ENCODE assay signal across 8 mouse cellular contexts in genomic region chr4:107066252-107067124, GRCm38 (mm10). TPM values are rescaled to one million over a fixed set of nuclear protein-coding genes. Genes with fewer than 3 reads are reported as not detected.
A peak's percentile ranks its signal among the peaks of the same experiment; 100 is the strongest.
DNase-seq lines count a peak whose midpoint lies in the region; ATAC-seq lines count a peak whose summit lies in the region.

Mrpl37 (minus strand) TSS chr4:107066868.
Cyb5rl (plus strand) TSS chr4:107066988.

- no peaks in the 10 kb centered on the region for H3K9me3 ChIP-seq in heart, embryonic 14.5 days (ENCODE audit: control insufficient read depth, low read length)
- no peaks in the 10 kb centered on the region for H3K9me3 ChIP-seq in liver, embryonic 13.5 days (replicated peaks)
- H3K9me3 ChIP-seq in stomach, embryonic 16.5 days (replicated peaks; ENCODE audit: control insufficient read depth, low read length) = no peaks in the 10 kb centered on the region

- peak within 1 kb of the TSS; percentile 93 for H3K4me2 ChIP-seq in heart, embryonic 14.5 days (ENCODE audit: low read length)
- H3K4me2 ChIP-seq in liver, embryonic 13.5 days = peak within 1 kb of the TSS; percentile 99
- H3K4me2 ChIP-seq in stomach, embryonic 16.5 days (ENCODE audit: low read depth, low read length) = peak within 1 kb of the TSS; percentile 97

- H3K36me3 ChIP-seq in heart, embryonic 14.5 days (ENCODE audit: control insufficient read depth, insufficient read depth, low read length) = peaks cover 30% of the 10 kb centered on the region
- peaks cover 31% of the 10 kb centered on the region for H3K36me3 ChIP-seq in liver, embryonic 13.5 days
- peaks cover 6% of the 10 kb centered on the region for H3K36me3 ChIP-seq in stomach, embryonic 16.5 days (ENCODE audit: control insufficient read depth, insufficient read depth, low read length)

- H3K27me3 ChIP-seq in heart, embryonic 14.5 days (ENCODE audit: control insufficient read depth, insufficient read depth, low read length) = 0 out of 2 replicates have a peak, but pooled peaks cover 5% of the 10 kb centered on the region
- no peaks in the 10 kb centered on the region for H3K27me3 ChIP-seq in liver, embryonic 13.5 days
- no peaks in the 10 kb centered on the region for H3K27me3 ChIP-seq in stomach, embryonic 16.5 days (ENCODE audit: control insufficient read depth, insufficient read depth, low read length)

- WGBS in heart, embryonic 14.5 days = under 1% methylated on average over 60 of the region's 60 CpGs
- WGBS in liver, embryonic 13.5 days (ENCODE audit: insufficient replicate concordance) = under 1% methylated on average over 60 of the region's 60 CpGs
- under 1% methylated on average over 60 of the region's 60 CpGs for WGBS in stomach, embryonic 16.5 days

- peaks cover 2 to 12% of the 10 kb centered on the region in 2 experiments; a peak in 2 of 4 replicates for H3K4me1 ChIP-seq in heart, embryonic 14.5 days (ENCODE audit: control insufficient read depth in 2 of 2, insufficient read depth in 2 of 2, low read length in 2 of 2)
- peaks cover 34% of the 10 kb centered on the region for H3K4me1 ChIP-seq in liver, embryonic 13.5 days (replicated peaks)
- peaks cover 14% of the 10 kb centered on the region for H3K4me1 ChIP-seq in stomach, embryonic 16.5 days (ENCODE audit: control insufficient read depth, insufficient read depth, low read length)

- H3K9ac ChIP-seq in heart, embryonic 14.5 days (ENCODE audit: low read length) = peak within 1 kb of the TSS; percentile 88
- peak within 1 kb of the TSS; percentile 86 for H3K9ac ChIP-seq in liver, embryonic 13.5 days
- H3K9ac ChIP-seq in stomach, embryonic 16.5 days (ENCODE audit: low read length) = peak within 1 kb of the TSS; percentile 86

- H3K27ac ChIP-seq in heart, embryonic 14.5 days (replicated peaks in 1 of 2; ENCODE audit: control insufficient read depth in 1 of 2, insufficient read depth in 1 of 2, low read depth in 2 of 2, low read length in 2 of 2) = peak within 1 kb of the TSS in 1 of 2 experiments; percentile 26; a peak in 2 of 4 replicates
- H3K27ac ChIP-seq in liver, embryonic 13.5 days = no peak within 1 kb of the TSS
- H3K27ac ChIP-seq in stomach, embryonic 16.5 days (ENCODE audit: low read length) = peak within 1 kb of the TSS; percentile 72

- DNase-seq in c-Kit-negative CD71-positive TER-119-positive erythroid progenitor cells, embryonic 14.5 days (ENCODE audit: low read depth, low spot score) = peak; percentile 97
- DNase-seq in fibroblast of lung, adult 2 months (ENCODE audit: low read depth) = peak; percentile 97
- peak; percentile 97 for DNase-seq in kidney, postnatal 14 days
- DNase-seq in liver, embryonic 13.5 days = peak; percentile 97
- DNase-seq in neural tube, embryonic 10.5 days (ENCODE audit: extremely low spot score, low spot score) = peak; percentile 94

- peak; percentile 100 for ATAC-seq in CD4-positive, CD25-positive, alpha-beta regulatory T cell, adult 4 months
- ATAC-seq in heart, embryonic 14.5 days (ENCODE audit: insufficient number of reproducible peaks, insufficient read depth, low FRiP score, low read depth) = peak; percentile 95
- ATAC-seq in liver, embryonic 13.5 days (ENCODE audit: low read depth) = peak; percentile 94
- ATAC-seq in stomach, embryonic 16.5 days (ENCODE audit: insufficient read depth, low FRiP score) = peak; percentile 97

- peak within 1 kb of the TSS; percentile 72 to 73 for H3K4me3 ChIP-seq in heart, embryonic 14.5 days (ENCODE audit: control insufficient read depth in 1 of 2, insufficient read depth in 1 of 2, low read depth in 1 of 2, low read length in 2 of 2)
- peak within 1 kb of the TSS; percentile 85 for H3K4me3 ChIP-seq in liver, embryonic 13.5 days (replicated peaks)
- H3K4me3 ChIP-seq in stomach, embryonic 16.5 days (replicated peaks; ENCODE audit: low read length) = peak within 1 kb of the TSS; percentile 74

RNA-seq across cellular contexts. Expression of gene Mrpl37, which starts in this region (rescaled TPM):
- polyA plus RNA-seq in CD4-positive, CD25-positive, alpha-beta regulatory T cell, adult 4 months (2017; shearing (Covaris generic)) = 10 to 100 TPM; 46.4 to 48.2 TPM
- polyA plus RNA-seq in heart, embryonic 14.5 days (2014; fragmentation: Nextera tagmentation; extraction: Ambion mirVana) = 98.4 and 103 TPM in 2 replicates
- 64.6 and 71.1 TPM in 2 replicates for polyA plus RNA-seq in liver, embryonic 13.5 days (2015; fragmentation: Nextera tagmentation; extraction: Ambion mirVana)
- polyA plus RNA-seq in stomach, embryonic 16.5 days (2015; fragmentation: Nextera tagmentation; extraction: Ambion mirVana) = 88.2 and 91.8 TPM in 2 replicates

RNA-seq across cellular contexts. Expression of gene Cyb5rl, which starts in this region (rescaled TPM):
- polyA plus RNA-seq in CD4-positive, CD25-positive, alpha-beta regulatory T cell, adult 4 months (2017; shearing (Covaris generic)) = 10 to 100 TPM in 1 of 2 experiments, 1 to 10 TPM in 1; 7.1 to 15.3 TPM
- polyA plus RNA-seq in heart, embryonic 14.5 days (2014; fragmentation: Nextera tagmentation; extraction: Ambion mirVana) = 1.7 and 5.1 TPM in 2 replicates
- 2.6 and 2.8 TPM in 2 replicates for polyA plus RNA-seq in liver, embryonic 13.5 days (2015; fragmentation: Nextera tagmentation; extraction: Ambion mirVana)
- polyA plus RNA-seq in stomach, embryonic 16.5 days (2015; fragmentation: Nextera tagmentation; extraction: Ambion mirVana) = 7.5 and 9.3 TPM in 2 replicates
